Mouse (Mus musculus): ENCODE measurements around the gene Prrt3.

Gene Prrt3

DNA sequence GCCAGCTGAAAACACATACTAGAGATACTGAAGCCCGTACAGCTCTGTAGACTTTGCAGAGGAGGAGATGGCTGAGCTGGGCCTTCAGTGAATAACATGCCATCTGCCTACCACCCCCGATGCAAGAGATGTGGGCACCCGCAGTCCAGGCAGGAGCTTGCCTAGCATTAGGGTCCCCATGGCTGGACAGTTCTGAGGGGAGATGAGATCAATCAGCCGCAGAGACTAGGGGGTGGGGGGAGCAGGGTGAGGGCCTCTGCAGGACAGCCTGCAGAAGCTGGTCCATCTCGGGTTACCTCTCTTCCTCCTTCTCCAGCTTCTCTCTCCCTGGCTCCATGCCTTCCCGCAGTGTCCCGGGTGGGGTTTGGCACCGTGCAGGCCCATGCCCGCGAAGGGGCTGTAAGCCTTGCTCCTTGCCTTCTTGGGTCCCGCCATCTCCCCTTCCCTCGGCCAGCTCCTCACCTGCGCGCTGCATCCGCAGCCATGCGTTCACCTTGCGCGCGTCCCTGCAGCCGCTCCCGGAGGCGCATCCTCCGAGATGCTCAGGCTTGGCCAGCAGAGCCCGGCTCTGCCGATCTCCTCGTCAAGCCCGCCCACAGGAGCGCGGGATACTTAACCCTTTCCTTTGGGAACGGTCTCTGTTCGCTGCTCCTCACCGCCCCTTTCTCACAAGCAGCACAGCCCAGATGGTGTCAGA lies at the start of gene Prrt3:
Gene Prrt3 (minus strand): TSS at position 544 of the 697 bp plus-strand sequence.
- DNase-seq (ENCODE audit: low spot score in 2 of 2) = no peak

DNA sequence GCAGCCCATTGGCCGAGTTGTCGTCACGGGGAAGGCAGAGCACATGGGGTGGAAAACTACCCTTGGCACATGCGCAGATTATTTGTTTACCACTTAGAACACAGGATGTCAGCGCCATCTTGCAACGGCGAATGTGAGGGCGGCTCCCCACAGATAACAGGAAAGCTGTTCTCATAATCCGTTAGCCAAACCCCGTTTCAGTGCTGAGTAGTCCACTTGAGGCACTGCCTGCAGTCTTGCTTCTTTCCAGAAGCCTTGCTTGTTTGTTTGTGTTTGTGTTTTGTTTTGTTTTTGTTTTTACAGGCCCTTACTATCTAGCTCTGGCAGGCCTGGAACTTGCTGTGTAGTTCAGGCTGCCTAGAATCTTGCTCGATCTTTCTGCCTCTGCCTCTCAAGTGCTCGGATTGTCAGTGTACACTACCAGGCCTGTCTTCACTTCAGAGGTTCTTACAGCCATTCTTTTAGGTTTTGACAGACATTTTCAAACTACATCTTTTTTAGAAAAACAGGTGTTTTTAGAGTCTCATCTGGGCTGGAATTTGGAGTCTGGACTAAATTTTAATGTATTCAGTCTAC lies 42.3 kb upstream of the Prrt3 start:
- DNase-seq (ENCODE audit: low spot score in 2 of 2) = no peak

DNA sequence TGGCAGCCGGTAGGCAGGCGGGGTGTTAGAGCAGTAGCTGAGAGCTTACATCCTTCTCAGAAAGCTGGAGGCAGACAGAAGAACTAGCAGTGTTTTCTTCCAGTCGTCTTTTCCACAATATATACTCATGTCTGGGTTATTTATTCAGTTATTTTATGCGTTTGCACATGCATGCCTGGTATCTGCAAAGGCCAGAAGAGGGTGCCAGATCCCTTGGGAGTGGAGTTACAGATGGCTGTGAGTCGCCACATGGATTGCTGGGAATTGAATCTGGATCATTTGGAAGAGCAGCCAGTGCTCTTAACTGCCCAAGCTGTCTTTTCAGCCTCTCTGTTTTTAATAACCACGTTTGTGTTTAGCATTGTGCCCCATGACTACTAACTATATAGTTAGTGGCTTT lies 39.9 kb upstream of the Prrt3 start:
- no peak for DNase-seq (ENCODE audit: low spot score in 2 of 2)

DNA sequence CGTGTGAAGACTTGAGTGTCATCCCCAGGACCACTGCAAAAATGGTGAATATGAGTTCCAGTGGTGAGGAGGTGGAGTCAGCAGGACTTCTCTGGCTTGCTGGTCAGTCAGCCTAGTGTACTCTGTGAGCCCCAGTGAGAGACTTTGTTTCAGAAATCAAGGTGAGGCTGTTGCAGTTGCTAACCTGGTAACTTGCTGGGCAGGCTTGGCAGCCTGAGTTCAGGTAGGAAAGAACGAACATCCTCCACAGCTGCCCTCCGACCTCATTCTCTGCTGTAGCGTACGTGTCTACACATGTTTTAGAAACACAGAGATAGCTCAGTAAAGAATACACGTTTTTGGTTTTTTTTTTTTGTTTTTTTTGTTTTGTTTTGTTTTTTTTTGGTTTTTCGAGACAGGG lies 33.2 kb upstream of the Prrt3 start:
- no peak for DNase-seq (ENCODE audit: low spot score in 2 of 2)

DNA sequence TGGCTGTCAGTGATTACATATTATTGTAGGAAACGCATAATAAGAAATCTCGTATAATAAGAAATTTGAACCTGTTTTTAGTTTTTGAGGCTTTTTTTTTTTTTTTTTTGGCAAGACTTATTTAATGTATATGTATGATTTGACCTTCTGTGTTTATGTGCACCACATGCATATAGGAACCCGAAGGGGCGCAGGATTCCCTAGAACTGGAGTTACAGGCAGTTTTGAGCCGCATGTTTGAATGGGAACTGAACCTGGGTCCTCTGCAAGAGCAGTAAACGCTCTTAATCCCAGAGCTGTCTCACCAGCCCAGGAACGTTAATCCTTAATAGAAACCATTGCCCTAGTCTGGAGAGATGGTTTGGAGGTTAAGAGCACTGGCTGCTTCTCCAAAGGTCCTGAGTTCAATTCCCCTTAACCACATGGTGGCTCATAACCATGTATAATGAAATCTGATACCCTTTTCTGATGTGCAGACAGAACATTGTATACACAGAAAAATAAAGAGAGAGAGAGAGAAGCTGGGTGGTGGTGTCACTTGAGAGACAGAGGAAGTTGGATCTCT lies 30.2 kb upstream of the Prrt3 start:
- DNase-seq (ENCODE audit: low spot score in 2 of 2) = no peak

DNA sequence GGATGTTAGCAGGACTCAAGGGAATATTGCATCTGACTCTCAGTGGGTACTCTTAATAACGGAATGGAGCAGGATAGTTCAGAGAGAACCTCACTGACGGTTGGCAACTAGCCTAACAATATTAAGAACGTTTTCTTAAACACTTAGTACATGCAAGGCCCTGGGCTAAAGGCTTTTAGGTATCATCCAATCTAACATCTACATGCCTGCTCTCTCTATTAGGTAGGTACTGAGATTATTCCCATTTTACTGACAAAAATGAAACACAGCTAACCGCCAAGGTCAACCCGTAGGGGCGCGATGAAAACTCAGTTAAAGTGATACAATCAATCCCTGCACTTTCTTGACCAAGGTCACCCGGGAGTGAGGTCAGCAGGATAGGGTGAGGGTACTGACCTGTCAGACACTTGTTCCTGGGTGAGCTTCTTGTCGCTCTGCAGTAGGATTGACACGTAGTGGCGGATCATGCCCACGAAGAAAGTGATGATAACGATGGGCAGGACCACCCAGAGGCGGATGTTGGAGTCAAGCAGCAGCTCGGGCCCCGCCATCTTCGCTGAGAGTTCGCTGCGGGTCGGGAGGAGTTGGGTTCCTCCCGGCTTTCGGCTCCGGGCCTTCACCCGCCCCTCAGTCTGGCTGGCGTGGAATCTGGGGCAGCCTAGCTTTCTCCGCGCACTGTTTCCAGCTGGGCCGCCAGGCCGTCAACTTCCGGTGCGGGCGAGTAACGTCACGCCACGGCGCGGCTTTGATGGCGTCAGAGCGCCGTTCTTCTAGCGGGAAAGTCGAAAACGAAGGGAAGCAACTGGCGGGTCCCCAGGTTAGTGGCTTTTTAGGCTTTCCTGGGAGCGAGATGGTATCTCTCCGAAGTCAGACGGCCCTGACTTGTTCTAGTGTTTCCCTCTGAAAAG lies 29.5 kb upstream of the Prrt3 start, which contains the start of the genes Emc3 and Fancd2:
Gene Emc3 (minus strand): TSS at position 721 of the 908 bp plus-strand sequence.
Gene Fancd2 (plus strand): TSS at position 751 of the 908 bp plus-strand sequence.
- peak; percentile 82 to 85 for DNase-seq (ENCODE audit: low spot score in 2 of 2)

DNA sequence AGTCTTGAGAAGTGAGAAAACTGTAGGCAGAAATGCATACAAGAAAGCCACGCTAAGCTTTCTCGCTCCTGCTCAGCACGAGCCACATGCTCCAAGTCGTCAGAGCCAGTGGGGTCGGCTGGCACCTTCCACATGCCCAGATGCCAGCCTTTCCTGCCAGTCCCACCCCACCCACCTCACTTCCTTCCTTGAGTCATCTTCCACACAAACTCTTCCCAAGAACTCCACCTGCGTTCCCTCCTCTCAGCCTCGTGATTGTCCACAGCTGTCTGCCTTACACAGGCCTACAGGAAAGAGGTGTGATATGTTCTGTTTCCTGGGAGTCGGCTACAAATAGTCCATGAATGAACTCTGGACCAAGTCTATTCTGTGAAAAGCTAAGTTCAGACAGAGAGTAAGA lies 21.7 kb upstream of the Prrt3 start:
- DNase-seq (ENCODE audit: low spot score in 2 of 2) = no peak

DNA sequence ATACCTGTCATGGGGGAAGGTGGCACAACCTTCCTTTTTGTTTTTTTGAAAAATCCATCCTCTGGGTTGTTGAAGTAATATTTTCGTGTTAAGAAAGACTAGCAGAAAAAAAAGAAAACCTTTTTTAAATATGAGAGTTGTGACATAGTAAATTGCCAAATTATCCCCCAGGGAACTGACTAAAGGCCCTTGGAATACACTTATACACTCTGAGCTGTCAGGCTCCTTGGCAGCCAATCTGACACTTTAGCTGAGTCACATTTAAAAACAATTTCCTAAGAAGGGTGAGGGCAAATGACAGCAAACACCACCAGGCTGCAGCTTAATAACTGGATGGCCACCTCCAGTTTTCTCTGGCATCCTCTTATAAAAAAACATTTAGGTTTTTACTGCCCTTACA lies 20.6 kb upstream of the Prrt3 start:
- no peak for DNase-seq (ENCODE audit: low spot score in 2 of 2)

DNA sequence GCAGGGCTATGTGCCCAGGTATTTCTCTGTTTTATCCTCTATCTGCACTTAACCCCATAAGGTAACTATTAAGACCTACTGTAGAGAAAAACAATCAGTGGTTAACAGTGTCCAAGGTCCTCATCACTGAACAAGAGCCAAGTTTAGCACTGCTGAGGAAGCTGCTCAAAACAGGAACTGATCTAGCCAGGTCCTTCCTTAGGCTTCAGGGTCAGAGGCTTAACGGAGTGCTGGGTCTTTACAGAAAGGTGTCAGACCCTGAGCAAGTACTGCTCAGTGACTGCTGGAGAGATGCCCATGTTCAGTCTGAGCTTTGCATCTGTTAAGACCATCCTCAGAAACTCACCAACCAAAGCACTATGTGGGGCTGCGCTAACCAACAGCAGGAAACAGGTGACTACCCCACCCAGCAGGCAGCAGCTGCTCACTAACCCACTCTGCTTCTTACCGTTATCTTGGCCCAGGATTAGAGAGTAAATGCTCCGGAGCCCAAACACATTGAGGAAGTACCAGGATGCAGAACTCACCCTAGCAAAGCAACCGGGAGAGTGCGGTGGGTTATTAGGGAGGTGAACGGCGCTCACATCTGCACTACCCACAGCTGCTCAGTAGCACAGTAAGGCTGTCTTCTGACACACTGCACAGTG lies 15.8 kb upstream of the Prrt3 start:
- DNase-seq (ENCODE audit: low spot score in 2 of 2) = peak; percentile 22 to 28

DNA sequence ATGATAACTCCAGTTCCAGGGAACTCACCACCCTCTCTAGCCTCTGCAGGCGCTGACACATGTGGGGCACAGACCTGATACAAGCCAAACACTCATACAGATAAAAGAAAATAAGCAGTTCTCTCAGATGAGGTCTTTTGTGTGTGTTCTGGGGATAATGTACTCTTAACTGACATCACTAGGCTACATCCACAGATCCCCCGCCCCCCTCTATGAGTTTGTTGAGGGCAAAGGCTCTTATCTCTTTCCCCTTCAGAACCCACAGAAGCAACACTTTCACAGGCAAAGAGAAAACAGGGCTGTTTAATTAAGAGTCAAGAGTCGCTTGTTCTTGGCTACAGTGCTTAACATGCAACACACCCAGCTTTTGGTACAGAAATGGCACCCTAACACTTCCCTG lies 12.9 kb upstream of the Prrt3 start:
- DNase-seq (ENCODE audit: low spot score in 2 of 2) = no peak

DNA sequence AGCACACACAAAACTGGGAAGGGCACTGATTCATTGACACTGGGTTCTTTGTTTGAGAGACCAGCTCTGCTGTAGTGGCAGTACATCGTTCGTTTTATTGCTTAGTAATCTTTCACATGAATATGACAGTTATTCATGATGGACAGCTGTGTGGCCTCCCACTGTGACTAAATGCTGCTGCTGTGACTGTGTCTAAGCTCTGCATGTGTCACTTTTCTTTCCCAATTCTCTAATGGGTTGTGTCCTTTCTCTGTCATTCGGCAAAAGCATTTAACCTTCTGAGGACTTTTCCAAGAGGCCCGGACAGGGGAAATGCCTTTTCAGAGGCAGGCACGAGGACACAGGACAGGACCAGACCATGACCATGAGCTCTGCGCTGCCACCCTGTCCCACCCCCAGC lies 12.2 kb upstream of the Prrt3 start:
- no peak for DNase-seq (ENCODE audit: low spot score in 2 of 2)

DNA sequence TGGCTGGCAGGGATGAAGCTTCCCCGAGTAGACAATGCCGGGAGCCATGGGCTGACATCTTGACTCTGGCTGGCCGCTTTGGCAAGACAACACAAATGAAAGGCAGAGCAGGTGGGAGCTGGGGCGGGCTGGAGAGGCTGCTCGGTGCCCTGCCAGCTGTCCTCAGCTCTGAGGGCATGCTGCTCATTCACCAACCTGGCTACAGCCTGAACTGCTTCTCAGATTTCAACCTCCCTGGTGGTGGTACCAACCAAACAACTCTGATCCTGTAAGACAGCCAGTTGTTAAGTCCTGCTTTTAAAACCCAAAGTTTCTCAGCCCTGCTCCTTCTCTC lies 7.2 kb upstream of the Prrt3 start:
- DNase-seq (ENCODE audit: low spot score in 2 of 2) = no peak

DNA sequence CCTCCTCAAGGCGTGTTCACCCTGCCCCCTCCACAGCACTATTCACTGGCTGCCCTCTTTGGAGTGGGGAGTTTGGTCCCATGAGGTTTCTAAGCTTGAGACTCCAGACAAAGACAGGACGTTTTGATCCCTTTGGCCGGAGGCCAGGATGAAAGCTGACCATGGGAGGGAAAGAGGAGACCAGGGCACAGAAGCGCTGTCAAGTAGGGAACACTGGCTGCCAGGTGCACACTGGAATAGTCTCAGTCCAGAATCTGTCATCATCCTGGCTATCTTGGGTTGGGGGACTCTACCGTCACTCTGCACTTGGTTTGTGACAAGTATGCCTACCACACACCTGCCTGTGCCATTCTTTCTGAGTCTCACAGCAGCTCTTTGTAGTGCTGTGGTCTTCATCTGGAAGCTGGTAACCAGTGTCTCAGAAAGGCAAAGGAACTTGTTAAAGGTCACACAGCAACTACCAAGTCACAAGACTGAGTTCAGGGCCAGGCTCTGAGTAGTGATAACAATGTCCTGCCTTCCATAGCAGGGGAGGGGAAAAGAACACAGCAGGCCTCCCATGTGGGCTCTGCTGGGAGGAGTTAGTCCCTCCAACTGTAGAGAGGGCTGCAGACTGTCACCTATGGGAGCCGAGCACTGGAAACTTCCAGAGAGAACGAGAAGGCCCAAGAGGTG lies 6.7 kb upstream of the Prrt3 start:
- no peak for DNase-seq (ENCODE audit: low spot score in 2 of 2)

DNA sequence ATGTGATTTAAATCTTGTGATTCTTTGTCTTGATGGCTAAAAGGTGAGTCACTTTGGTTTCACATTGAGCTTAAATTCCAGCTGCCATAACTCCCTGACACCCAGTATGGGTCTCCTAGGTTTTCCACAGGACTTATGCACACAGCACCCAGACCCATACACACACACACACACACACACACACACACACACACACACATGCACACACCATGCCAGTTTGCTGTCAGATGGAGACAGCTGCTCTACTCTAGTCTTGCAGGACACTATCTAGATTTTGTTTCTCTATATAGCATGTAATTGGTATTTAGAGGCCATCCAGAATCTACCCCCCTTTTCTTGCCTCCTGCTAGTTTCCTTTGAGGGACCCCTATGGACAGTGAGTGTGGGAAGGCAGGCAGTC lies 5.4 kb upstream of the Prrt3 start:
- DNase-seq (ENCODE audit: low spot score in 2 of 2) = no peak

DNA sequence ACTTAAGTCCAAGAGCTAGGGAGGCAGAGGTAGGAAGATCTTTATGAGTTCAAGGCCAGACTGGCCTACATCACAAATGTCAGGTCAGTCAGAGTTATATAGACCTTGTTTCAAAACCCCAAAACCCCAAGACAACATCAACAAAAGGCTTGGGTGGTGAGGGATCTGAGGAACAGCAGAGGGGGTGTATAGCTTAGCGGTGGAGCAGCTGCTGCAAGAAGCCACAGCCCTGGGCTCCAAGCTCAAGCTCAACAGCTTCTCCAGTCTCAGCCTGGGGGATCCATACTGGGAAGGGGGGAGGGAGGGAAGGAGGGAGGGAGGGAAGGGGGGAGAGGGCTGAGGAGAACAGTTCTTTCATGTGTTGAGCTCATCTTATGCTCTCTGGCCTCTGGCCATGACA lies 4.0 kb upstream of the Prrt3 start:
- no peak for DNase-seq (ENCODE audit: low spot score in 2 of 2)

DNA sequence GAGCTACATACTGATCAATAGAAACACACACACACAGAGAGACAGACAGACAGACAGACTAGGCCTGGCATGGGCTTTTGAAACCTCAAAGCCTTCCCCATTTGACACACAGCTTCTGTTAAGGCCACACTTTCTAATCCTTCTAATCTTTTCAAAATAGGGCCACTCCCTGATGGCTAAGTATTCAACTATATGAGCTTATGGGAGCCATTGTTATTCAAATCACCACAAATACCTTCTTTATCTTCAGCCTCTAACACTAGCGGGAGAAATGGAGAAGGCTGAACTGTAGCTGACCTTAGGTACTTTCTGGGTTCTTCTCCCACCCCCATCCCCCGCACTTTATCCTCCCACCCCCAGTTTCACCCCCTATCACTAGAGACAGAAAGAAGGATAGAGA lies 1.1 kb upstream of the Prrt3 start:
- DNase-seq (ENCODE audit: low spot score in 2 of 2) = no peak

DNA sequence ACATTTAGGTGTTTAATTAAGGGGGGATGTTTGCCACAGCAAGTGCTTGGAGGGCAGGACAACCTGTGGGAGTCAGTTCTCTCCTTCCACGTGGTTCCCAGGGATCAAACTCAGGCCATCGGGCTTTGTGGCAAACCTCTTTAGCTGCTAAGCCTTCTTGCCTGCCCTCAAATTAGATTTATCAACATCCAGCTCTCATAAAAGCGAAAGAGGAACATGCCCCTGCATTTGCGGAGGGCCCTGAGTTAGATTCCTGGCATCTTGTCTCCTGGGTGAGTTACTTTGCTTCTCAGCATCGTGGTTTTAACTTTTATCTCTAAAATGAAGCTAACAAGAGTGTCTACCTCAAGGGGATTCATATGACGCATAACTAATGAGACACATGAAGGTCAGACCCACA lies 2.4 kb downstream of the Prrt3 start:
- DNase-seq (ENCODE audit: low spot score in 2 of 2) = no peak

DNA sequence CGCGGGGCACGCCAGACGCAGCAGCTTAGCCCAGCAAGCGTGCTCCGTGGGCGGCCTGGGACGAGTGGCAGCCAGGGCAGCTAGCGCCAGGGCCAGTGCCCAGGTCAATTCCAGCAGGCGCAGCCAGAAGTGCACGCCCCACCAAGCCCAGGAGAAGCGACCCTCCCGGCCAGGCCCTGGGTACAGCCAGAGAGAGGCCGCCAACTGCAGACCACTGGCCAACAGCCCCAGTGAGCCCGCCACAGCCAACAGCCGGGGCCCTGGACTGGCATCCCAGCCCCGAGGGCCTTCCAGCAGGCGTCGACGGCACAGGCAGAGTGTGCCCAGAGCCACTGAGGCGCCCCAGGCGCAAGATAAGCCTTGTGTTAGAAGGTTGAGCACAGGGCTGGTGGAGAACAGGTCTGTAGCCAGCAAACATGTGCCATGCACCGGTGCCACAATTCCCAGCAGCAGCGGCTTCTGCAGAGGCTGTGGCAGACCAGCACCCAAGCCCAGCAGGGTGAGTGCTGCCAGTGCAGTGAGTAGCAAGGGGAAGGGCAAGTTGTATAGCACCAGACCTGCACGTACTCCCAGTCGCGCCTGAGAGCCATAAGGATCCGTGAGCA lies 6.6 kb downstream of the Prrt3 start:
- no peak for DNase-seq (ENCODE audit: low spot score in 2 of 2)

DNA sequence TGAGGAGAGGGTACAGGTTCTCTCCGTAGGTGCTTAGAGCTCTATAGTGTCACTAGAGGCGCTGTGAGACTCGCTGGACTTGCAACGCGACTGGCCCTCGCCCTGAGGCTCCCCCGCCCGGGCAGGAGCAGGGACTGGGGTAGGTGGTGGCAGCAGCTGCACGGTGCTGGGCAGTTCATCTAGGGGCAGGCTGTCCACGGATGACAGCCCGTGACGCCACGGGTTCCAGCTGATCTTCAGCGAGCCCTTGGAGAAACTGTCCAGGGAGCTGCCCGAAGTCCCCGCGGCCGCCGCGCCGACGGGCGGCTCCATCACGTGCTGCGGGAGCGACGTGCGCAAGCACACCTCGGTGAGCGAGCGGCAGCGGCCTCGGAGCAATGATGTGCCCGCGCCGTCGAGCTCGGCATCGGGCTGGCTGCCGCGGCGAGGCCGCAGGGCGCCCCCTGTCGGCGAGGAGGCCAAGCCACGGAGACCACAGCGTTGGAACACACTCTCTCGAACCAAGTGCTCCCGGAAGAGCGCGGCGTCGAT lies 7.4 kb downstream of the Prrt3 start:
- DNase-seq (ENCODE audit: low spot score in 2 of 2) = peak; percentile 84

DNA sequence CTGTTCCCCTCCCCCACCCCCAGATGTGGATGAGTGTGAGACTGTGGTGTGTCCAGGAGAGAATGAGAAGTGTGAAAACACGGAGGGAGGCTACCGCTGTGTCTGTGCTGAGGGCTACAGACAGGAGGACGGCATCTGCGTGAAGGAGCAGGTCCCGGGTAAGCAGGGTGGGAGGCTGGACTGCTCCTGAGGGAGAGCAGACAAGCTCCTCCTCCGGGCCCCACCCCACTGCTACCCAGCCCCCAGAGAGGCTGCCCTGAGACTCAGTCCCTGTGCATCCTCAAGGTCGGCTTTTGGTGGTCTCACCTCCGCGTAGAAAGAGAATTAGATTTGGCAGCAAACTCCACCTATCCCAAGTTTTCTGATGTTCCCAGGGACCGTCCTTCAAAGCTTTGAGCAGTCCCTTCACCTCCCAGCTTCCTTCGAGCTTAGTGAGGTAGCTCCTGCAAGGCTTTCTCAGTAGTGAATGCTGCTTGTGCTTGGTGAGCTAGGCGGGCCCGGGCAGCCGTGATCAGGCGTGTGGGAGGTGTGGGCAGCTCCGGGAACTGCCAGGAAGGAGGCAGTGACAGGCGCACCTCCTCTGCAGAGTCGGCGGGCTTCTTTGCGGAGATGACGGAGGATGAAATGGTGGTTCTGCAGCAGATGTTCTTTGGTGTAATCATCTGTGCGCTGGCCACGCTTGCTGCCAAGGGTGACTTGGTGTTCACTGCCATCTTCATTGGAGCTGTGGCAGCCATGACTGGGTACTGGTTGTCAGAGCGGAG lies 9.4 kb downstream of the Prrt3 start:
- DNase-seq (ENCODE audit: low spot score in 2 of 2) = no peak

All from spleen, postnatal 36 days (tissue).